Mouse (Mus musculus): ENCODE results near the gene Oxsm. TPM values are rescaled to one million over a fixed set of nuclear protein-coding genes. Genes with fewer than 3 reads are reported as not detected.

Gene Oxsm
- total RNA-seq, 2 experiments from 2014 or later, result 9.7 to 11.8 TPM

GRCm38 (mm10) chr14:16243603-16244209 is 5.9 kb downstream of the Oxsm start:
- no peak for ATAC-seq (replicated peaks; ENCODE audit: low FRiP score, low TSS enrichment, poor library complexity, severe bottlenecking)

- peak; percentile 86 for ATAC-seq (replicated peaks; ENCODE audit: low FRiP score, low TSS enrichment, poor library complexity, severe bottlenecking)
These were observed 6.5 kb downstream of the Oxsm start for GRCm38 (mm10) chr14:16242947-16243602.

GRCm38 (mm10) chr14:16242193-16242815 is 7.3 kb downstream of the Oxsm start:
- no peak for ATAC-seq (replicated peaks; ENCODE audit: low FRiP score, low TSS enrichment, poor library complexity, severe bottlenecking)

- no peak for ATAC-seq (replicated peaks; ENCODE audit: low FRiP score, low TSS enrichment, poor library complexity, severe bottlenecking)
These were observed 13.1 kb downstream of the Oxsm start for GRCm38 (mm10) chr14:16236466-16236865.

GRCm38 (mm10) chr14:16233515-16233914 is 16.1 kb downstream of the Oxsm start:
- ATAC-seq (replicated peaks; ENCODE audit: low FRiP score, low TSS enrichment, poor library complexity, severe bottlenecking), result no peak

GRCm38 (mm10) chr14:16230581-16230980 is 19.0 kb downstream of the Oxsm start:
- 0 out of 2 replicates have a peak, but pooled peaks have one; percentile 28 for ATAC-seq (replicated peaks; ENCODE audit: low FRiP score, low TSS enrichment, poor library complexity, severe bottlenecking)

- ATAC-seq (replicated peaks; ENCODE audit: low FRiP score, low TSS enrichment, poor library complexity, severe bottlenecking), result no peak
These were observed 20.2 kb downstream of the Oxsm start for GRCm38 (mm10) chr14:16229395-16229794.

GRCm38 (mm10) chr14:16219015-16219414 is 30.6 kb downstream of the Oxsm start:
- ATAC-seq (replicated peaks; ENCODE audit: low FRiP score, low TSS enrichment, poor library complexity, severe bottlenecking), result peak; percentile 78

GRCm38 (mm10) chr14:16207722-16208121 is 41.9 kb downstream of the Oxsm start:
- ATAC-seq (replicated peaks; ENCODE audit: low FRiP score, low TSS enrichment, poor library complexity, severe bottlenecking), result peak; percentile 84

- 0 out of 2 replicates have a peak, but pooled peaks have one; percentile 52 for ATAC-seq (replicated peaks; ENCODE audit: low FRiP score, low TSS enrichment, poor library complexity, severe bottlenecking)
These were observed 47.9 kb downstream of the Oxsm start for GRCm38 (mm10) chr14:16201673-16202072.

- no peak for ATAC-seq (replicated peaks; ENCODE audit: low FRiP score, low TSS enrichment, poor library complexity, severe bottlenecking)
These were observed 48.5 kb downstream of the Oxsm start for GRCm38 (mm10) chr14:16200969-16201638.

GRCm38 (mm10) chr14:16200220-16200912 is 49.2 kb downstream of the Oxsm start:
- ATAC-seq (replicated peaks; ENCODE audit: low FRiP score, low TSS enrichment, poor library complexity, severe bottlenecking), result no peak

GRCm38 (mm10) chr14:16196518-16196917 is 53.1 kb downstream of the Oxsm start:
- ATAC-seq (replicated peaks; ENCODE audit: low FRiP score, low TSS enrichment, poor library complexity, severe bottlenecking), result no peak

- ATAC-seq (replicated peaks; ENCODE audit: low FRiP score, low TSS enrichment, poor library complexity, severe bottlenecking), result no peak
These were observed 54.1 kb downstream of the Oxsm start for GRCm38 (mm10) chr14:16195486-16195885.

- no peak for ATAC-seq (replicated peaks; ENCODE audit: low FRiP score, low TSS enrichment, poor library complexity, severe bottlenecking)
These were observed 55.5 kb downstream of the Oxsm start for GRCm38 (mm10) chr14:16194125-16194524.

- no peak for ATAC-seq (replicated peaks; ENCODE audit: low FRiP score, low TSS enrichment, poor library complexity, severe bottlenecking)
These were observed 60.5 kb downstream of the Oxsm start for GRCm38 (mm10) chr14:16189142-16189541.
